Mouse (Mus musculus) E14TG2a.4 (cell line): Measurements from ENCODE around the gene Hdac10.

Source experiments
- H3K27me3 ChIP-seq: 2 replicates; pipeline ENCODE4 v1.6.1; 2014; ENCODE audit warnings: low read length, control low read depth; ENCODE audit not compliant: insufficient read depth
- H3K36me3 ChIP-seq: 2 replicates; pipeline ENCODE4 v1.6.1; 2014; ENCODE audit warnings: low read length, control low read depth; ENCODE audit not compliant: insufficient read depth
- H3K4me1 ChIP-seq: replicated peaks from 2 replicates; pipeline ENCODE4 v1.6.1; 2014; ENCODE audit warnings: low read depth, low read length, control low read depth
- H3K4me3 ChIP-seq: replicated peaks from 2 replicates; pipeline ENCODE4 v1.5.1; 2014; ENCODE audit warnings: mild to moderate bottlenecking, low read length
- H3K9me3 ChIP-seq: 2 replicates; pipeline ENCODE4 v1.6.1; 2014; ENCODE audit warnings: low read length, control low read depth
- CTCF ChIP-seq: conservative IDR thresholded peaks from 2 replicates; pipeline ENCODE4 v1.5.1; 2014; ENCODE audit warnings: low read length
- NANOG ChIP-seq: IDR thresholded peaks from 2 replicates; pipeline ENCODE4 v1.6.1; 2014; ENCODE audit warnings: borderline replicate concordance, low read length, mixed read lengths
- POU5F1 ChIP-seq: IDR thresholded peaks from 2 replicates; pipeline ENCODE4 v1.6.1; 2014; ENCODE audit warnings: low read length, borderline replicate concordance

Gene Hdac10

DNA sequence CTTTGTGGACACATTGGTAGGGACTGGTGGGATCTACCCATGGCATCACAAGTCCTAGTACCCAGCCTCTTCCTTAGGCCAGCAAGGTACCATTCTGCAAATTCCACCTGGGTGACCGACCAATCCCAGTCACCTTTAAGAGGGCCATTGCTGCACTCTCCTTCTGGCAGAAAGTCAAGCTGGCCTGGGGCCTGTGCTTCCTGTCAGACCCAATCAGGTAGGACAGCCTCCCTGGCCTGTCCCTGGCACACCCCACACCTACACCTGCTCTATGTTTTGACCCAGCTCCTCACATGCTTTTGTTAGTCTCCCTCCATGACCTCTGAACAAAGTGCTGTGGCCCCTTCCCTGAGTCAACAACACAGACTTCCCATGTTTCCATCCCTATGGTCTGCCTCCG, 43.7 kb downstream of the Hdac10 start:
- Histone ChIP-seq H3K9me3 (no peaks in the 10 kb centered on the region), H3K4me3 (peak overlapping the region; percentile 2; the same call in 1 of the 2 replicates), H3K27me3 (peaks cover 6% of the 10 kb centered on the region), H3K36me3 (peaks cover 60% of the 10 kb centered on the region), H3K4me1 (peaks cover 22% of the 10 kb centered on the region)
- TF ChIP-seq POU5F1 (no peak), NANOG (no peak), CTCF (no peak)

DNA sequence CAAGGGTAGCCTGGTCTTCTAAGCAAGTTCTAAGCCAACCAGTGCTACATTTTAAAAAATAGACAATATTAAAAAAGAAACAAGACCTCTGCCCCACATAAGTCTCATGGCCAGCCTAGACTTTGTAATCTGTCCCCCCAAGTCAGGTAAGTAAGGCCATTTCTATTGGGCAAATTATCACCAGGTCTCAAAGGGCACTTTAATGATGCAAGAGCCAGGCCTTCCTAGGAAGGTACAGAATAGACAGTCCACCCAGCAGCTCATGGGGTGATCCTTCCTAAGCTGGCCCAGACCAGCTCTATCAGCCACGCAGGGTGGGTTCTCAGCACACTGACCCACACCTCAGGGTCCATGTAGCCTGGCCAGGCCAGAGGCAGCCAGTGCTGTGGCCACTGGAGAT, 44.6 kb downstream of the Hdac10 start:
- no peak overlapping the region for H3K4me3 ChIP-seq
- no peaks in the 10 kb centered on the region for H3K27me3 ChIP-seq
- peaks cover 19% of the 10 kb centered on the region for H3K4me1 ChIP-seq
- peaks cover 60% of the 10 kb centered on the region for H3K36me3 ChIP-seq
- TF ChIP-seq POU5F1 (no peak), CTCF (no peak), NANOG (no peak)
- H3K9me3 ChIP-seq: no peaks in the 10 kb centered on the region

DNA sequence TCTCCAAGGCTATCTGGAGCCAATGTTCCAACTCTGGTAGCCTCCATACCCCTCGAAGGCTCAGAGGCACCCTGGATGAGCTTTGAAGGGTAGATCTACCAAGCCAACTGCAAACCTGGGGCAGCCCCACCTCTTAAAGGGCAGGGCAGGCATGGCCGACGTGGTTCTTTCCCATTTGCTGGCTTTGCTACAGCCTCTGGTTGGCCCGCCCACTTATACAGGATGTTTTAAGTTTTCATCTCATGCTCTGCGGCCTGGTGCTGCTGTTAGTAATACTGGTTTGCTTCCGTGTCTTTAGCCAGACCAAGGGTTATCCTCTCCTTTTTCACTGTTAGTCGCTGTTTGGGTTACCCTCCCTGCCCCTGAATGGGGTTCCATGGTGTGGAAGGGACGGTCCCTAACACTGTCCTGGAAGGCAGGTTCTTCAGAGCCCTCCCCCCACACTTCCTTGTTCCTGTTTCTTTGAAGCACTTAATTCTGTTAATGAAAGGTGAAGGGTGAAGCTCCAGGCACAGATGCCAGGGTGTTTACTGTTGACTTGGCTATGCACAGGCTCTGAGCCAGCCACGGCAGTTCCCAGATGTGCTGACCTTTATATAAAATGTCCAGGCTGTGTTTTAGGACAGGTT, 50.2 kb downstream of the Hdac10 start:
- Histone ChIP-seq H3K36me3 (peaks cover 27% of the 10 kb centered on the region), H3K9me3 (no peaks in the 10 kb centered on the region), H3K4me3 (no peak overlapping the region), H3K4me1 (peaks cover 37% of the 10 kb centered on the region), H3K27me3 (peaks cover 38% of the 10 kb centered on the region)
- TF ChIP-seq CTCF: no peak
- TF ChIP-seq POU5F1: no peak
- no peak for TF ChIP-seq NANOG

DNA sequence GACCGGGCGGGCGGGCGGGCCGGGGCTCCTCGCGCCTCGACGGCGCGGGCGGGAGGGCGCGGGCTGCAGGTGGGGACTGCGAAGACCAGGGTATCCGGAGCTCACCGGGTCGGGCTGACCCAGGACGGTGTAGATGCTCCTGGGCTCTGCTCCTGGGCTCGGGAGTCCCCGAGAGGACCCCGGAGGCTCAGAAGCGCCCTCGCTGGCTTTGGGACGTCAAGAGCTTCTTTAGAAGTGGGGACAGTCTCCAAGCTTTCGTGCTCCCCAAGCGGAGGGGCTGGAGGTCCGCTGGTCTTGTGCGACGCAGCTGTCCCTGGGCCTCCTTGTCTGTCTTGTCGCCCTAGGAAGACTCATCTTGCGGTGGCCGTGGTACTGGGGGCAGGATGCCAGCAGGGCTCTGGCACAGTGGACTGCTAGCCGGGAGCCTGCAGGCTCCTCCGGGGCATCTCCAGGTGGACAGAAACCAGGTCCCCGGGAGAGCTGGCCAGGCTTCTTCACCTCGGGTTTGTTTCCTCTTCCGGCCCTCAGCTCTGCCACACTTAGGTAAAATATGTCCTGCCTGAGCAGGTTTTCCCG, 52.3 kb downstream of the Hdac10 start:
- no peak for TF ChIP-seq NANOG
- TF ChIP-seq POU5F1: no peak
- no peak for TF ChIP-seq CTCF
- no peaks in the 10 kb centered on the region for H3K9me3 ChIP-seq

DNA sequence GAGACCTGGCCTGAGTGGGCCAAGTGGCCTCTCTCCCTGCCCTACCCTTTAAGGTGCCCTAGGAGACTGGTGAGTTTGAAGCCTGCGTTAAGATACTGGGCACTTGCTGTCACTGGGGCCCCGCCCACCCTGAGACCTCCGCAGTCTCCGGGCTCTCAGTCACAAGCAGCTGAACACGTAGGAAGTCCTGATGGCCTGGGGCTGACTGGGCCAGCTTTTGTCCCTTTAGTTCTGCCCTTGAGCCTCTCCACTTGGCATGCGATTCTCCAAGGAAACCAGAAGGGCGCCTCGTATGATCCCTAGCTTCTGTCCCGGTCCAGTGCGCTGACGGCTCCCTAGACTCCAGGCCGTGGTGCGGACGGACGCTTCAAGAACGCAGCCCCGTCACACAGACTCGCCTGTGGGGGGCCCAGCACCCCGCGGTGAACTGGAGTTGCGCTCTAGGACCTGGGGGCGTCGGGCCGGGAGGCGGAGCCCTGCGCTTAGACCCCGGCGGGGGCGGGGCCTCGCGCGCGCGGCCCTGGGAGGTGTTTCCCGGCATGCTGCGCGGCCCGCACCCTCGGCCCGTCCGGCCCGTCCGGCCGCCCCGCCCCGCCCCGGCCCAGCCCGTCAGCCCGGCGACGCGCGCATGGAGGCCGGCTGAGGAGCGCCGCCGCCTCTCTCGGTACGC, 52.9 kb downstream of the Hdac10 start:
- Histone ChIP-seq H3K27me3 (peaks cover 63% of the 10 kb centered on the region), H3K36me3 (peaks cover 1% of the 10 kb centered on the region; the same call in 1 of the 2 replicates), H3K4me3 (peak overlapping the region; percentile 84), H3K4me1 (peaks cover 46% of the 10 kb centered on the region), H3K9me3 (no peaks in the 10 kb centered on the region)
- TF ChIP-seq POU5F1 (no peak), CTCF (no peak), NANOG (no peak)

More for the DNA sequence above, 52.3 kb downstream of the Hdac10 start:
- H3K36me3 ChIP-seq: peaks cover 6% of the 10 kb centered on the region; the same call in 1 of the 2 replicates
- peaks cover 57% of the 10 kb centered on the region for H3K27me3 ChIP-seq
- H3K4me3 ChIP-seq: peak overlapping the region; percentile 84
- peaks cover 41% of the 10 kb centered on the region for H3K4me1 ChIP-seq

DNA sequence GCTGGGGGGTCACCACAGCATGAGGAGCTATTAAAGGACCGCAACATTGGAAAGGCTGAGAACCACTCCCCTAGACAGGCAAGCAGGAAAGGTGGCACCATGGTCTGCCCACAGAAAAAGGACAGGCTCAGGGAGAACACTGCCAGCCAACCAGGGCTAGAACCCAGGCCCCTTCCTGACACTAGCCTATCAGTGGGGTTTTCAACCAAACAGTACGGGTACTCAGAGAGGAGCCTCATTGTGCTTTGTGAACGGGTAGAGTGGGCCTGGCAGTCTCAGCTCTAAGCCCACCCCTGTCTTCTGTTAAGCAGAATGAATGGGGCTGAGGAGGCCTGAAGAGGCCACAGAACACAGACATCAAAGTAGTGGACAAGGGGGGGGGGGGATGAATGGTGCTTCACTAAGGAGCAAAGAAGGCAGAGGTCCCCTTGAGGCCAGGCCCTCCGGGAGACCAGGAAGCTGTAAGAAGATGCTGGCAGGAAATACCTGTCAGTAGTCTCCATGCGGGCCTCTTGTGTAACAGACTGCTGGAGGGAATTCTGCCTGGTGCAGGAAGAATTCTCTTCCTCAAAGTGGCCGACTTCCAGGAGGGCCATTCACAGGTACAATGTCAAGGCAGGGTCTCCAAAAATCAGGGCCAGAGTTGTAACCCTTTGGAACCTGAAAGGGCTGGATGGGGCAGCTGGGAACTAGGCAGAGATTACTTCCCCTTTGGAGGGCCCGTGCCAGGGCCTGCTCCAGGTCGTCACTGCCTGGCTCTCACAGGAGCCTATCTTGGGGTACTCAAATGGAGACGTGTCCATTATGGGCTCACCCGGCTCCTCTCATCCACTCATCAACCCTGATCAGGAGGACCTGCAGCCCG, 53.7 kb downstream of the Hdac10 start, which contains the start of gene Trabd:
Gene Trabd (plus strand): TSS at position 512 of the 865 bp plus-strand sequence.
- H3K4me3 ChIP-seq: peak within 1 kb of the TSS; percentile 84
- no peaks in the 10 kb centered on the region for H3K9me3 ChIP-seq
- TF ChIP-seq NANOG: no peak
- no peak for TF ChIP-seq CTCF
- no peak for TF ChIP-seq POU5F1
- peaks cover 54% of the 10 kb centered on the region for H3K4me1 ChIP-seq
- no peaks in the 10 kb centered on the region for H3K36me3 ChIP-seq
- H3K27me3 ChIP-seq: peaks cover 70% of the 10 kb centered on the region

DNA sequence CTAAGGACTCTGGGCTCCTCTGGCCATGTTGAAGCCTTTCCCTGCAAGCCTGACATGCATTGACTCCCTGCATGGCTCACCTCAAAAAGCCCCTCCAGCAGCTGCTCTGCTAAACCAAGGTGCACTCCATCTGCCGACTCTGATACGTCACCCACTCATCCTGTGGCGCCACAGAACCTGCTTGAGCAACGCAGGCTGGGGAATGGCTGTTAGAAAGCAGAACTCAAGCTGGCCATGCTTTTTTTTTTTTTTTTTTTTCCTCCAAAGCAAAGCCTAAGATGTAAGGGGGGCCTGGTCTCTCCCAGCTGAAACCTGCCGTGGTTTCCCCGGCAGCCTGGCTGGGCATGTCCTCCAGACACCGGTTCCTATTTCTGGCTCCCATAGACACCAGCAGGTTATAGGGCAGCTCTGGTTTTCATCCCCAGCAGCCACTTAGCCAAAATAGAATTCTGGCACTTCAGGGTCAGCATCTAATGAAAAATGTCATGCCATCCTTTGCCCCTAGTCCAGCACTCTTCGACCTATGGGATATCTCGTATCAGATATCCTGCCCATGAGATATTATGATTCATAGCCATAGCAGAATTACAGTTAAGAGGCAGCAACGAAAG, 54.4 kb downstream of the Hdac10 start:
- peaks cover 61% of the 10 kb centered on the region for H3K4me1 ChIP-seq
- H3K27me3 ChIP-seq: peaks cover 78% of the 10 kb centered on the region
- no peak overlapping the region for H3K4me3 ChIP-seq
- H3K9me3 ChIP-seq: no peaks in the 10 kb centered on the region
- TF ChIP-seq POU5F1 (no peak), CTCF (no peak), NANOG (no peak)
- H3K36me3 ChIP-seq: no peaks in the 10 kb centered on the region
